Mouse (Mus musculus): ENCODE data around the gene Gm21834.

Gm21834 gene

GRCm38 (mm10) chr17:57742119-57742518, at the start of gene Gm21834:
Gene Gm21834 (minus strand): TSS chr17:57742219.
- no peak for DNase-seq (ENCODE audit: low read depth, low spot score)

GRCm38 (mm10) chr17:57788161-57788799, 46.3 kb upstream of the Gm21834 start:
- no peak for DNase-seq (ENCODE audit: low read depth, low spot score)

GRCm38 (mm10) chr17:57770904-57771303, 28.9 kb upstream of the Gm21834 start:
- peak; percentile 71 for DNase-seq (ENCODE audit: low read depth, low spot score)

GRCm38 (mm10) chr17:57768622-57769610, 26.9 kb upstream of the Gm21834 start, which contains the start of gene Cntnap5c:
Gene Cntnap5c (plus strand): TSS chr17:57769570.
- peak; percentile 83 for DNase-seq (ENCODE audit: low read depth, low spot score)

- DNase-seq (ENCODE audit: low read depth, low spot score), result no peak
Measured at GRCm38 (mm10) chr17:57767306-57767705, 25.3 kb upstream of the Gm21834 start.

- no peak for DNase-seq (ENCODE audit: low read depth, low spot score)
Measured at GRCm38 (mm10) chr17:57758033-57758432, 16.0 kb upstream of the Gm21834 start.

- no peak for DNase-seq (ENCODE audit: low read depth, low spot score)
Measured at GRCm38 (mm10) chr17:57694791-57695190, 47.2 kb downstream of the Gm21834 start.
